Mouse (Mus musculus) thymus, postnatal 0 days (tissue): ENCODE results near the gene Hist2h2ac. TPM values are rescaled to one million over a fixed set of nuclear protein-coding genes. Genes with fewer than 3 reads are reported as not detected.
A peak's percentile ranks its signal among the peaks of the same experiment; 100 is the strongest.
"Not testable (repeated sequence)": the region's sequence is repeated elsewhere in the genome, so short reads cannot be mapped to it uniquely, and the experiment has no call there.

ENCODE experiments used
- DNase-seq: peaks from one replicate; pipeline ENCODE4 v3.0.0-alpha.2; 2015; ENCODE audit warnings: low spot score
- polyA plus RNA-seq: library from polyadenylated mRNA; unstranded; fragments of >200 nt; fragmentation: Nextera tagmentation; extraction: Ambion mirVana; gene quantifications from 2 replicates; pipeline ENCODE4 v1.2.1, GENCODE M21; 2015

The Hist2h2ac gene
- polyA plus RNA-seq, 1 experiment from 2014 or later: 51.6 TPM

GRCm38 (mm10) chr3:96249034-96249345 is 28.3 kb upstream of the Hist2h2ac start:
- DNase-seq: peak; percentile 40

- DNase-seq: no peak
These were observed 27.7 kb upstream of the Hist2h2ac start for GRCm38 (mm10) chr3:96248141-96249033.

GRCm38 (mm10) chr3:96247356-96248140 is 26.9 kb upstream of the Hist2h2ac start:
- DNase-seq: peak; percentile 34

- DNase-seq: not testable (repeated sequence)
These were observed 25.8 kb upstream of the Hist2h2ac start, which contains the start of gene Hist2h3c1 for GRCm38 (mm10) chr3:96246427-96246856. TSS of gene Hist2h3c1 (plus strand) at chr3:96246685.

GRCm38 (mm10) chr3:96246018-96246417 is 25.3 kb upstream of the Hist2h2ac start:
- not testable (repeated sequence) for DNase-seq

- peak; percentile 82 for DNase-seq
These were observed 24.6 kb upstream of the Hist2h2ac start, which contains the start of gene Hist2h2aa1 for GRCm38 (mm10) chr3:96245003-96245886. TSS of gene Hist2h2aa1 (plus strand) at chr3:96245497.

- DNase-seq: no peak
These were observed 23.4 kb upstream of the Hist2h2ac start for GRCm38 (mm10) chr3:96243921-96244572.

GRCm38 (mm10) chr3:96240799-96241197 is 20.1 kb upstream of the Hist2h2ac start:
- no peak for DNase-seq

- DNase-seq: peak; percentile 63
These were observed 19.5 kb upstream of the Hist2h2ac start, which contains the start of gene Hist2h2aa2 for GRCm38 (mm10) chr3:96239949-96240798. TSS of gene Hist2h2aa2 (minus strand) at chr3:96240276.

- not testable (repeated sequence) for DNase-seq
These were observed 18.5 kb upstream of the Hist2h2ac start, which contains the start of gene Hist2h3c2 for GRCm38 (mm10) chr3:96238954-96239793. TSS of gene Hist2h3c2 (minus strand) at chr3:96239127.

GRCm38 (mm10) chr3:96237904-96238511 is 17.3 kb upstream of the Hist2h2ac start:
- DNase-seq: peak; percentile 51

- DNase-seq: peak; percentile 31
These were observed 16.7 kb upstream of the Hist2h2ac start for GRCm38 (mm10) chr3:96237335-96237903.

- DNase-seq: no peak
These were observed 16.2 kb upstream of the Hist2h2ac start for GRCm38 (mm10) chr3:96236834-96237334.

GRCm38 (mm10) chr3:96235836-96236235 is 15.2 kb upstream of the Hist2h2ac start:
- DNase-seq: no peak

GRCm38 (mm10) chr3:96234914-96235313 is 14.2 kb upstream of the Hist2h2ac start:
- peak; percentile 33 for DNase-seq

GRCm38 (mm10) chr3:96231758-96232120 is 11.1 kb upstream of the Hist2h2ac start:
- DNase-seq: no peak
